Mouse (Mus musculus) stomach, postnatal 0 days (tissue): ENCODE measurements at regions not wholly inside any gene's neighbourhood (a gene's known extent, or its start where the extent isn't known, plus 50 kb on each side); places are given as distances from the start of the nearest gene placed in this dataset.

ENCODE experiments used
- CTCF ChIP-seq: IDR thresholded peaks from 2 replicates; pipeline ENCODE4 v1.5.1; 2016; ENCODE audit warnings: antibody characterized with exemption, low read depth, mild to moderate bottlenecking, moderate library complexity
- EP300 ChIP-seq: optimal IDR thresholded peaks from 2 replicates; pipeline ENCODE3; 2016; ENCODE audit warnings: antibody characterized with exemption

- TF ChIP-seq EP300 (no peak), CTCF (no peak)
Observed at GRCm38 (mm10) chr6:31218880-31219279, 179.7 kb upstream of the Mkln1 start.
